Mouse (Mus musculus) adrenal gland, postnatal 10 days (tissue): ENCODE measurements around the gene Gpr152. TPM values are rescaled to one million over a fixed set of nuclear protein-coding genes. Genes with fewer than 3 reads are reported as not detected.

Experiments
- DNase-seq: peaks from one replicate; pipeline ENCODE4 v3.0.0; 2021; ENCODE audit warnings: mixed read lengths
- long read RNA-seq, 2 experiments: library from polyadenylated mRNA; stranded (forward); transcript quantifications; one replicate each; pipeline ENCODE4 v2.0.0; 2021
- total RNA-seq, 2 experiments: library from RNA; stranded (reverse); gene quantifications; 2 replicates each; pipeline ENCODE4 v1.2.3; 2021

Gpr152 gene
- not detected for total RNA-seq
- long read RNA-seq, experiment 1, result 0 reads
- long read RNA-seq, experiment 2, result 0 reads

- DNase-seq, result no peak
Measured at GRCm38 (mm10) chr19:4139446-4139845, at the start of gene Gpr152. Gene Gpr152, plus strand, starts transcription at chr19:4139787.

DNA sequence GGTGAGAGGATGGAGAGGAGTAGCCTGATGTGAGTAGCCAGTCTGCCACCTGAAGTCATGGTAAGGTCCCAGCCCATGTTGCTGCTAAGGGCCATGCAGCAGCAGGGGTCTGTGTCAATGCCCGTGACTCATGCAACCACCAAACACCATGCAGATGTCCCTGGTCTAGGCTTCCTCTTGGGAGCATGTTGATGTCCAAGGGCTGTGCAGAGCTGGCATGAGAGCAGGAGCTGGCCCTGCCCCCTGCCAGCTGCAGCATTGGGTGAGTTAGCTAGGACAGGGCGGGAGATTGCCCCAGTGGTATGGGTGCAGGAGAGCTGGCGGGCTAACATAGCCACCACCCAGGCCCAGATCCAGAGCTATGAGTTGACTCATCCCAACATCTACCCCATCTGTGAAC lies 49.1 kb upstream of the Gpr152 start:
- no peak for DNase-seq

- no peak for DNase-seq
Measured at GRCm38 (mm10) chr19:4091383-4091782, 48.2 kb upstream of the Gpr152 start.

DNA sequence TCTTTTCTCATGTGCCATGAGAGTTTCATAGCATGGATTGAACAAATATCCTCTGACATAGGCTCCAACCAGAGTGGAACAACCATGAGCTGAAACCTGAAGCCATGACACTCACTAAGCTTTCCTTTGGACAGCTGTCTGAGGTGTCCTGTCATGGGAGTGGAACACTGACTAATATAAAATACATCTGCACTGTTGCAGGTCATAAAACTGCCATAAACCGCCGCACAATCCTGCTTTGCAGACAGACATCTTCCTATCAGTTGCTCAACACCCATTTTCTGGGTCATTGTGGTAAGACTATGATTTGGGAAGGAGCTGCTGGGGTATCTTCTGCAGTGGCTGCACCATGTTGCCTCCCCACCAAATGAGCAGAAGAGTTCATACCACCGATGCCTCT lies 46.8 kb upstream of the Gpr152 start:
- DNase-seq, result no peak

DNA sequence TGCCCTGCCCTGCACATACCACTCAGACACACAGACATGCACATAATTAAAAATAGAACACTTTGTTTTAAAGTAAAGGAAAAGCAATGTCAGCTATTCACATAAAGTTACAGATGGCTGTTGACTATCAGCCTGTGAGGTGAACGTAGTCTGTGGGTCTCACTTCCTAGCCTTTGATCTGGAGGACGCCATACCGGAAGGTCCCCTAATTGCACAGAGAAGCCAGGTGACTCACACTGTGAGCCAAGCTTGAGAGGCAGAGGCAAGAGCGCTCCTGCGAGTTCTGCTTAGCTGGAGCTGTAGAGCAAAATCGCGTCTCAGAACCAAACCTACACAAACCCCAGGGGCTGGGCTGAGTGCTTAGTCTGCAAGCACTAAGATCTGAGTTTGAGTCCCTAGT lies 45.8 kb upstream of the Gpr152 start:
- DNase-seq, result no peak

DNA sequence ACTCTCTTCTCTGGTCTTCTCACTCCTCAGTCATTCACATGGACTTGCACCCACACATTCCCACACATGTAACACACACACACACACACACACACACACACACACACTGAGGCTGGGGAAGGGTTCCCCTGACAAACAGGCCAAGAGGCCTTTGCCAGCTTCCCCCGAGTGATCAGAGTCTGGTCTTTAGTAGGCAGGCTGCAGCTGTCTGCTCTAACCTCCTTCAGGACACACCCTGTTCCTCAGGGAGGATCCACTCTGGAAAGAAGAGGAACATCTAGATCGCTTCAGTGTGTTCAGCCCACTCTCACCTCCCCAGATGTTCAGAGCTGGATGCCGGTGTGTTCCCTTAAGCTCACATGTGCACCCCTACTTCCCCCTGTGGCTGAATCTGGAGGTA lies 45.2 kb upstream of the Gpr152 start:
- DNase-seq, result no peak

DNA sequence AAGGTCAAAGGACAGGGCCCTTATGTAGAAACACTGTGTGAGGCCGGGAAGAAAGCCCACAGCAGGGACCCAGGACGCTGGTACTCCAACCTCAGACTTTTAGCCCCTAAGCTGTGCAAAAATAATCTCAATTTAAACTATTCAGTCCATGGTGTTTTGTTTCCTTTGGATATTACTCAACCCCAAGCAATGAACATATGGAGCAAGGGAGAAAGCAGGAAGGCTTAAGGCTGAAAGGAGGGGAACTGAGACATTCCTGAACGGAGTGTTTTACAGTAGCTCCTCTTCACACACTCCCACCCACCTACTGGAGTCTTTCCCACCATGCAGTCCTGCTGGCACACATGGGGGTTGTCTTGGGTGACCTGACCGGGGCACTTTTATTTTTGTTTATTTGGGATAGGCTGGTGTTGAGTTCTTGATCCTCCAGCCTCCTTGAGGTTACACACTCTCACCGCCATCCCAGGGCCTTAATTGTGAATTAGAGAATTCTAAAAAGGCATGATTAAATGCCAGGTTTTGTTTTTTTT lies 44.7 kb upstream of the Gpr152 start:
- no peak for DNase-seq

DNA sequence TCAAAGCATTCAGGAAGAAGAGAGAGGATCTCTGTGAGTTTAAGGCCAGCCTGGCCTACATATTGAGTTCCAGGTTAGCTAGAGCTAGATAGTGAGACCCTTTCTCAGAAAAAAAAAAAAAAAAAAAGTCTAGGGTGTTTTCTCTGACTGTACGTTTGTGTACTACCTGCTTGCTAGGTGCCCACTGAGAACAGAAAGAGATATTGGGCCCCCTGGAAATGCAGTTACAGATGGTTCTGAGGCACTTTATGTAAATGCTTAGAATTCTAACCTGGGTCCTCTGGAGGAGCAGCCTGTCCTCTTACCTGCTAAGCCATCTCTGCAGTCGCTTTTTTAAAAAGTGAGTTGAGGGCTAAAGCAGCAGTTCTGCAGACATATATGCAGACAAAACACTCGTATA lies 43.8 kb upstream of the Gpr152 start:
- DNase-seq, result no peak

DNA sequence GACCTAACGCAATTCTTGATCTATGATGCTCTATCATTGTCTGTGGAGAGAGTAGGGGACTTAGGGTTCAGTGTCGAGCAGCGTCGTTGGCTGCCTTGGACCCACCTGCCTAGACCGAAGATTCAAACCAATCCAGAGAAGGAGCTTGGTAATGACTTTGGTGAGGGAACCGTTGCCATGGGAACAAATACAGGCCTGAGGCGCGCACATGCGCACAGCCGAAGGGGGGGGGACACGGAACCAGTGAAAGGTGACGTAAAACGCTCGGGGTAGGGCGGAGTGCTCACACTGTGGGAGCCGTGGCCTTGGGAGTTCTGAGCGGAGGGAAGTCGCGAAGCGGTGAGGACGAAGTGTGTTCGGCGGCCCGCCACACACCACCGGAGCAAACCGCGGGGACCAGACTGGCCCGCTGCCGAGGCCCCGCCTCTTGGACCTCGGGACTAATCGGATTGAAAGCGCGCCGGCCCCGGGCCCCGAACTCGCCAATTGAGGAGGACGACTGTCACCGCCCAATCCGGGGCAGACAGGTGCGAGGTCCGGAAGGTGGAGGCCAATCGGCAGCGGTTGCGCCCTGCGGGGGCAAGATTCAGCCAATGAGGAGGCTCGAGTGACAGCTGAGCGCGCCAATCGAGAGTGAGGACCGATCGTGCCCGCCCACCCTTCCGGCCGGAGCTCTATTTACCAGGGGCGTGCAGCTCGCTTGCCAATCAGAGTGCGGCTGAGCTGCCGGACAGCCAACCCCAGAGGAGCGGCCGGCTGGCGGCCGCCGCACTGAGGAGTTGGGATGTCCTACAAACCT lies 42.7 kb upstream of the Gpr152 start, which contains the start of gene Cdk2ap2:
Gene Cdk2ap2 (plus strand): TSS at position 541 of the 799 bp plus-strand sequence.
- peak; percentile 100 for DNase-seq

DNA sequence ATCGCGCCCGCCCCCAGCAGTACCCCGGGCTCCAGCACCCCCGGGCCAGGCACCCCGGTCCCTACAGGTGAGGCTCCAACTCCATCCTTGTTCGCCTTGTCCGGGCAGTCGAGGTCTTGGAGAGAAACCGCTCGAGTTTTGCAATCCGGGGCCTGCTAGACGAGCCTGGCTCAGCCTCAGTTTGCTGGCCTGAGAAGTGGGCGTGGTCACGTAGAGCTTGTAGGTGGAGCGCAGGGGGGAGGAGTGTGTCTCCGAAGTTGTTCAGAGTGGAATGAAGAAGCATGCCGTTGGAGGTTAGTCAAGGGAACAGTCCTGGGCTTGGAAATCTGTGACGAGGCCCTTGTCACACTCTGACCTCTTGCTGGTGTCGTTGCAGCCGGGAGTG lies 42.2 kb upstream of the Gpr152 start:
- no peak for DNase-seq

DNA sequence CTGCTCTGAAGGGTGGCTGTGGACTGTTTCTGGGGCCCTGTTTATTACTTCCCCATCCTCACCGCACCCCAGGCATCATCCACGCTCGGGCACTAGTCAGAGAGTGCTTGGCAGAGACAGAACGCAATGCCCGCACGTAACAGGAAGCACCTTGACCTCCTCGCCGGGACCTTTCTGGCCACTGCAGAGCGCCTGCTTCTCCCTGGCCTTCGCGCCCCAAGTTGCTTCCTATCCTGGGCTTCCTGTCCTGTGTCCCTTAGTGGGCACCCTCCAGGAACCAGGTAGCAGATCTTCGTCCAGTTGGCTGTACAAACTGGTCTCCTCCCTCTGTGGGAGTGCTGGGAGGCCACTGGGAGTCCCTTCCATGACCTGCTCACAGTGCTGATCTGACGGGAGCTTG lies 41.2 kb upstream of the Gpr152 start:
- no peak for DNase-seq

DNA sequence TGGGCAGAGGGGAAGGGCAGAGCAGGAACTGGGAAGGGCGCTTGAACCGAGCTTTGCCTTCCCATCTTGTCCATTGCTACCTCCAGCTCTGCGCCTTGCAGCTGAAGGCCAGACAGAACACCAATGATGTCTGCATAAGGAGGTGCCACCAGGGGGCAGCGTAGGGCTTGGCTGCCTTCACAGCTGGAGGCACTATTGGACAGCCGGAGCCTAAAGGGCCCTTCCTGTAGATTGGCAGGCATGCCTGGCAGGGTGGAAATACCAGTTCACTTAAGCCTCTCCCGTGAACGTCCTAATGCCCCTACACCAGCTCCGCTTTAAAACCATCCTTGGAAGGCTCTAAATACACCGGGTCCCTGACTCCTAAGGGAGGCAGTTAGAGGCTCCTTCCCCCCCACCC lies 40.5 kb upstream of the Gpr152 start:
- peak; percentile 97 for DNase-seq

DNA sequence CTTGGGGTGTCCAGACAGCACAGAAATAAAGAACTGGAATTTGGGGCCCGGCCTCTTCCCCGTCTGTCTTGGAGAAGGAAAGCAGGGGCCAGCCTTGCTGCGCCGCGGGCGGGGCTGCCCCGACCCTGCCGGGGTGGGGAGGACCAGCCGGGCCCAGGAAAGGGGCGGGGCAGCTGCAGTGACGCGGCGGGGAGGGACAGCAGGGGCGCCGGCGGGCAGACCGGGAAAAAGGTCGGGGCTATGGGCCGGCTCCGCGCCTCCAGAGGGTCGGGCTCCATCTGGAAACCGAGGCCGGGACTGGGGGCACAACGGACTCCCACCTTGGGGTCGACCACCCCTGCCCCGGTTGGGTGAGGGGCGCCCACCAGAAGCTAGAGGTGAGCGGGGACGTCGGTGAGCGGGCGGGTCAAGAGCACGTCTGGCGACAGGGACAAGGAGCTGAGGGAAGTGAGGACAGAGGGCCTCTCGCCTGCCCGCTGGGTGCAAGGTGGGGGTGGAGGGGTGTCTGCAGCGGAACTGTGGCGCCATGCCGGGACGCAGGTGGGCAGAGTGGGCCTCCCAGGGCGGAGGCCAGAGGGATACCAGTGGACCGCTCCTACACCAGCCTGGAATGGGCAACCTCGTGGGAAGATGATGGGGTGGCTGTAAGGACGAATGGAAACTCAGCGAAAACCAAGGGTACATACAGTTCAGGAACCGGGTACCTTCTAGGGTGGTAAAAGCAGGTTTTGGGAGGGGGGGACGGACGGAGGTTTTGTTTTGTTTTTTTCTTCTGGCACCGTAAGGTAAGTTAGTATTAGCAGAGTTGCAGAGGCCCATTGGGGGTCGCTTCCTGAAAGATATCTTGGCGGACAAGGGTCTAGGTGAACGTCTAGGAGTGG lies 39.5 kb upstream of the Gpr152 start, which contains the start of gene Pitpnm1:
Gene Pitpnm1 (plus strand): TSS at position 162 of the 881 bp plus-strand sequence.
- peak; percentile 90 for DNase-seq

DNA sequence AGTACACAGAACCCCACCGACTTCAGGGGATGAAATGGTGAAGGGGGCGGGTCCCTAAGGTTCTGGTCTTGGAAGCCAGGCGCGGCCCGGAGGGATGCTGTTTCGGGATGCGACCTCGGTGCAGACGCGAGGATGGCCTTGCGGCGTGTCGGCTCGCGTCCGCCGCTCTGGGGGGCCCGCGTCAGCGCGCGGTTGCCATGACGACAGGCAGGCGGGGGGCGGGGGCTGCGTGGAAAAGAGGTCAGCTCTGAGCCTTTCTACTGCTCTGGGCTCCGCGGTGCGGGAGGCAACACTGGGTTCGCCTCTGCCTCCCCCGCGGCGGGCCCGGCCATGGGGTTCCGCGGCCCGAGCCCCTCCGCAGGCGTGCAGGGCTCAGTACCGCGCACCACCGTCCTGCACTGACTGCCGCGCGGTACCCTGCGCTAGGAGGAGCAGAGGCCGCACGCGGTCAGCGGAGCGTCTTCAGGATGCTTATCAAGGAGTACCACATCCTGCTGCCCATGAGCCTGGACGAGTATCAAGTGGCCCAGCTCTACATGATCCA lies 38.8 kb upstream of the Gpr152 start:
- peak; percentile 81 for DNase-seq

- DNase-seq, result no peak
Measured at GRCm38 (mm10) chr19:4101466-4101865, 38.1 kb upstream of the Gpr152 start.

- no peak for DNase-seq
Measured at GRCm38 (mm10) chr19:4102049-4102448, 37.5 kb upstream of the Gpr152 start.

- no peak for DNase-seq
Measured at GRCm38 (mm10) chr19:4102626-4103025, 37.0 kb upstream of the Gpr152 start.

DNA sequence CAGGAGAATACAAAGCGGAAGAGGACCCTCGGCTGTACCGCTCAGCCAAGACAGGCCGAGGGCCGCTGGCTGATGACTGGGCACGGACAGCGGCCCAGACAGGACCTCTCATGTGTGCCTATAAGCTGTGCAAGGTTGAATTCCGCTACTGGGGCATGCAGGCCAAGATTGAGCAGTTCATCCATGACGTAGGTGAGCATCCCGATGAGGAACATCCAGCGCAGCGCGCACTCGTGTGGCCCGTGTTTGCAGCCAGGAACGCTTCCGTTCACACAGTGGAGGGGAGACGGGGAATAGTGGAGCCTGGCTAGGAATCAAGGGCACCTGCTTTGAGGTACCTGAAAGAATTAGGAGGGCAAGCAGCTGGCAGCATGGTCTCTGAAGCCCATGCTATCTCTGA lies 36.3 kb upstream of the Gpr152 start:
- DNase-seq, result no peak

GRCm38 (mm10) chr19:4103792-4104191 lies 35.8 kb upstream of the Gpr152 start:
- DNase-seq, result no peak

- no peak for DNase-seq
Measured at GRCm38 (mm10) chr19:4104675-4105194, 34.9 kb upstream of the Gpr152 start.

DNA sequence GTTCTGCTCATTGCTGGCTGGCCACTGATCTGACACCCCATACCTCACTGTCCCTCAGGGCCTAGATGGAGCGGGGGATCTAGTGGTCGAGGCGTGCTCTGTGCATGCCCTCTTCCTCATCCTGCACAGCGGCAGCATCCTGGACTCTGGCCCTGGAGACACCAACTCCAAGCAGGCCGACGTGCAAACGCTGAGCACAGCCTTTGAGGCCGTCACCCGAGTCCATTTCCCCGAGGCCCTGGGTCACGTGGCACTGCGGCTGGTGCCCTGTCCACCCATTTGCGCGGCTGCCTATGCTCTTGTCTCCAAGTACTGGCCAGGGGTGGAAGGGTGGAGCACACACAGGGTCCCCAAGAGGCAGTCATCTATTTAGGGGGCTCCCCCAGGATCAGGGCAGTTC lies 32.9 kb upstream of the Gpr152 start:
- no peak for DNase-seq

GRCm38 (mm10) chr19:4108535-4108934 lies 31.1 kb upstream of the Gpr152 start:
- DNase-seq, result no peak
